Mouse (Mus musculus) hindbrain, embryonic 15.5 days (tissue): ENCODE data around the gene Rab8b. TPM values are rescaled to one million over a fixed set of nuclear protein-coding genes. Genes with fewer than 3 reads are reported as not detected.
"Not testable (repeated sequence)": the region's sequence is repeated elsewhere in the genome, so short reads cannot be mapped to it uniquely, and the experiment has no call there.

Experiments used
- ATAC-seq: fragments of 200-750 bp; cut with Nextera tagmentation; 2 replicates; pipeline ENCODE4 v1.8.0; 2017; ENCODE audit warnings: low read depth, moderate number of reproducible peaks, moderate TSS enrichment; ENCODE audit not compliant: low FRiP score
- H3K27ac ChIP-seq: fragments of 300-500 bp; sonication (generic); replicated peaks from 2 replicates; pipeline ENCODE4 v1.5.1; 2015; ENCODE audit warnings: mild to moderate bottlenecking, inconsistent platforms
- H3K27me3 ChIP-seq: fragments of 300-500 bp; sonication (generic); 2 replicates; pipeline ENCODE4 v1.6.1; 2015; ENCODE audit warnings: control low read depth, inconsistent platforms
- H3K36me3 ChIP-seq: fragments of 300-500 bp; sonication (generic); 2 replicates; pipeline ENCODE4 v1.6.1; 2015; ENCODE audit warnings: control low read depth, inconsistent platforms
- H3K4me1 ChIP-seq: fragments of 300-500 bp; sonication (generic); replicated peaks from 2 replicates; pipeline ENCODE4 v1.6.1; 2015; ENCODE audit warnings: control low read depth, inconsistent platforms
- H3K4me2 ChIP-seq: fragments of 300-500 bp; sonication (generic); 2 replicates; pipeline ENCODE4 v1.6.1; 2015; ENCODE audit warnings: moderate library complexity, mild to moderate bottlenecking, inconsistent platforms
- H3K4me3 ChIP-seq: fragments of 300-500 bp; sonication (generic); 2 replicates; pipeline ENCODE4 v1.5.1; 2015; ENCODE audit warnings: mild to moderate bottlenecking, inconsistent platforms
- H3K9ac ChIP-seq: fragments of 300-500 bp; sonication (generic); 2 replicates; pipeline ENCODE4 v1.6.1; 2015; ENCODE audit warnings: inconsistent platforms
- H3K9me3 ChIP-seq: fragments of 300-500 bp; sonication (generic); 2 replicates; pipeline ENCODE4 v1.6.1; 2016; ENCODE audit warnings: control low read depth, inconsistent platforms
- WGBS: fragments of 180-500 bp; shearing (Covaris S2); methylation state at CpG from one replicate; pipeline ENCODE4 v1.1.7; 2015; 5-methylcytosine and 5-hydroxymethylcytosine counted together
- polyA plus RNA-seq: library from polyadenylated mRNA; unstranded; fragments of >200 nt; fragmentation: Nextera tagmentation; extraction: Ambion mirVana; gene quantifications from 2 replicates; pipeline ENCODE4 v1.2.1, GENCODE M21; 2015

The Rab8b gene
- polyA plus RNA-seq, 1 experiment from 2014 or later: 38.4 TPM

DNA sequence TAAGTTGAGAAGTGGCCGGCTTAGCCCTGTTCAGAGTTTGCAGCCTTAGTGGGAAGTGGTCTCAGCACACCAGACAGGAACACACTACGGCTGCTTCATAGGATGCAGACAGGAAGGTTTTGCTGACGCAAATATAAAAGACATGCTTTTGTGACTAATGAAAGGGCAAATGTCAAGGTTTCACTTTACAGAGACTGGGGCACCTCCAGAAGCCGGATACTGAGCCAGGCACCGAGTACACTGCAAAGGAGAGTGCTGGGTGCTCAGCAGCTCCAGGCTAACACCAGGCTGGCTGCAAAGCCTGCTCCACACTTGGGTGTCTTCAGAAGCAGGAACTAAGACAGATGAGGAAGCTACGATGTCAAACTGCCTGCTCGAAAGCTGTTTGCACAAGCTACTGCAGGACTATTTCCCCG, 37.1 kb downstream of the Rab8b start:
- H3K4me1 ChIP-seq: peaks cover 14% of the 10 kb centered on the region
- H3K9ac ChIP-seq: no peak overlapping the region
- no peaks in the 10 kb centered on the region for H3K9me3 ChIP-seq
- H3K4me2 ChIP-seq: no peak overlapping the region
- 59% methylated on average over 8 of the region's 8 CpGs for WGBS
- H3K4me3 ChIP-seq: no peak overlapping the region
- no peak for ATAC-seq
- no peak overlapping the region for H3K27ac ChIP-seq
- no peaks in the 10 kb centered on the region for H3K27me3 ChIP-seq
- H3K36me3 ChIP-seq: no peaks in the 10 kb centered on the region

DNA sequence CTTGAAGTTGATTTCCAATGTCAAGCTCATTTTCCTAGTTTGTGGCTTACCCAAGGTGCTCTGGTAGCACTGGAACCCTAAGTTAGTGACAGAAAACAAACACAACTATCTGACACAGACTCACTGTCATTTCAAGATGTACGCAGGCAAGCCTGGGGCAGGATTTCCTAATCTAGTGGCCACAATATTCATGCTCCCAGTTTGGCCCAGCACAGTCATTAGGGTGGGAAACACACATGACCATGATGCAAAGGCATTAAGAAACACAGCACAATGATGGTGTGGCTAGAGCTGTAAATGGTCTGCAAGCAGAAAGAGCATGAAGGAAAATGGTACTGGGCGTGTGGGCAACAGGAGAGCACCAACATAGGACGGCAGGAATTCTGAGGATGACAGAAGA, 37.6 kb downstream of the Rab8b start:
- Histone ChIP-seq H3K27me3 (no peaks in the 10 kb centered on the region), H3K36me3 (no peaks in the 10 kb centered on the region), H3K4me3 (no peak overlapping the region), H3K27ac (no peak overlapping the region), H3K9ac (no peak overlapping the region), H3K4me1 (peaks cover 9% of the 10 kb centered on the region), H3K4me2 (no peak overlapping the region), H3K9me3 (no peaks in the 10 kb centered on the region)
- ATAC-seq: no peak
- 77% methylated on average over 3 of the region's 3 CpGs for WGBS

DNA sequence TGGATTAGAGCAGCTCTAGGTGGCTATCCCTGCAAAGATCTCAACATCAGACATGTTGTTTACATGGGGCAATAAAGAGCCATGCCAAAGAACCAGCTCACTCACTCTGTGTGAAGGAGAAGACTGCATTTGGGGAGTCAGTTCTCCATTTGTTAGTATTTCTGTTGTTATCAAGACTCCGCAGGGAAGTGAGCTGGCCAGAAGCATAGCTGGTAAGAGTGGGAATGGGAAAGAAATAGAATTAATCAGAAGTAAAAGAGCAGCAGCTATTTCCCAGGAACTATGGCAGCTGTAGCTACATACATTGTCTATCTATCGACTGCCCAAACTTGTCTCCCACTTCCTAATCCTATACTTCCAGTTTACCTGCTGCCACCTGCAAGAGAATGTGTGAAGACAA, 38.7 kb downstream of the Rab8b start:
- no peak for ATAC-seq
- H3K27ac ChIP-seq: no peak overlapping the region
- no peaks in the 10 kb centered on the region for H3K36me3 ChIP-seq
- no peaks in the 10 kb centered on the region for H3K27me3 ChIP-seq
- no peak overlapping the region for H3K4me2 ChIP-seq
- no peak overlapping the region for H3K9ac ChIP-seq
- no peaks in the 10 kb centered on the region for H3K9me3 ChIP-seq
- H3K4me1 ChIP-seq: no peaks in the 10 kb centered on the region; the same call in 1 of the 2 replicates
- H3K4me3 ChIP-seq: no peak overlapping the region
- WGBS: 92% methylated on average over 2 of the region's 2 CpGs

- Histone ChIP-seq H3K4me1 (no peaks in the 10 kb centered on the region; the same call in 1 of the 2 replicates), H3K4me3 (no peak overlapping the region), H3K27ac (no peak overlapping the region), H3K4me2 (no peak overlapping the region), H3K9ac (no peak overlapping the region), H3K27me3 (no peaks in the 10 kb centered on the region), H3K36me3 (no peaks in the 10 kb centered on the region), H3K9me3 (no peaks in the 10 kb centered on the region)
- no peak for ATAC-seq
- WGBS: 71% methylated on average over 6 of the region's 6 CpGs
Observed at GRCm38 (mm10) chr9:66879486-66879885, 40.0 kb downstream of the Rab8b start.

GRCm38 (mm10) chr9:66878899-66879298, 40.6 kb downstream of the Rab8b start:
- 97% methylated on average over 3 of the region's 3 CpGs for WGBS
- Histone ChIP-seq H3K4me3 (no peak overlapping the region), H3K4me1 (no peaks in the 10 kb centered on the region; the same call in 1 of the 2 replicates), H3K27ac (no peak overlapping the region), H3K27me3 (no peaks in the 10 kb centered on the region), H3K9me3 (no peaks in the 10 kb centered on the region), H3K9ac (no peak overlapping the region), H3K36me3 (no peaks in the 10 kb centered on the region), H3K4me2 (no peak overlapping the region)
- ATAC-seq: no peak

DNA sequence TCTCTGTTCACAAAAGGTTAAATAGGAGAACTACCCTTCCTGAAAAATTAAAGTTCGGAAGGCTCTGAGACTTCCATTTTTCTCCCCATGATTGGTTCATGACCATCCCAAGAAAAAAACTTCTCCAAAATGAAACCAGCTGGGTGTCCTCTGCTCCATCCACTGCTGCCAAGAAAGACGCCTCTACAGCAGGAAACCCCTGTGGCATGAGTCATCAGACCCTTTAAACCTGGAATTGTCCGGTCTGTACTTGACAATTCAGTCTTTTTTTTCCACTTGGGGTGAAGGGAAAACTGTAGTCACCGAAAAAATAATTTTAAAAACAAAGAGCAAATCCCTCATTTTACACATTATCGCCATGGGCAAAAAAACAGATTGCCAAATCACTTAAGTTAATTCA, 42.9 kb downstream of the Rab8b start:
- Histone ChIP-seq H3K36me3 (no peaks in the 10 kb centered on the region), H3K9me3 (no peaks in the 10 kb centered on the region), H3K27ac (no peak overlapping the region), H3K4me1 (no peaks in the 10 kb centered on the region), H3K4me2 (no peak overlapping the region), H3K4me3 (no peak overlapping the region), H3K27me3 (no peaks in the 10 kb centered on the region), H3K9ac (no peak overlapping the region)
- ATAC-seq: no peak
- WGBS: 81% methylated on average over 5 of the region's 5 CpGs

- no peak for ATAC-seq
- over 99% methylated on average over 5 of the region's 5 CpGs for WGBS
Observed at GRCm38 (mm10) chr9:66874297-66874696, 45.2 kb downstream of the Rab8b start.

DNA sequence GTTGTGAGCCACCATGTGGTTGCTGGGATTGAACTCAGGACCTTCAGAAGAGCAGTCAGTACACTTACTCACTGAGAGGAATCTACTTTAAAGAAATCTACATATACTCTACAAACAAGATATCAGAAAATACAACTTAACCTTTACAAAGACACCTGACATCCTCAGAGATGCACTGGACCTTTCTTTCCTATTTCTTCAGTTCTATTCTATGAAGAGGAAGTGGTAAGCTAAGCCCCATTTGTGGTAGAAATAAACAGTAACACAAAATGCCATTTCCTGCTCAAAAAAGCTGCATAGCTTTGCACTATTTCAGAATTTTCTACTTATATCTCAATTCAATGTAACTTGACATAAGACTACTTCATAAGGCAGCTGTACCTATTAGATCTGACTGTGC, 46.0 kb downstream of the Rab8b start:
- H3K36me3 ChIP-seq: no peaks in the 10 kb centered on the region
- no peak overlapping the region for H3K4me2 ChIP-seq
- H3K27me3 ChIP-seq: no peaks in the 10 kb centered on the region
- no peak for ATAC-seq
- no peak overlapping the region for H3K9ac ChIP-seq
- H3K27ac ChIP-seq: no peak overlapping the region
- no peaks in the 10 kb centered on the region for H3K9me3 ChIP-seq
- H3K4me1 ChIP-seq: no peaks in the 10 kb centered on the region
- no peak overlapping the region for H3K4me3 ChIP-seq

More at GRCm38 (mm10) chr9:66874297-66874696, 45.2 kb downstream of the Rab8b start:
- no peaks in the 10 kb centered on the region for H3K36me3 ChIP-seq
- no peak overlapping the region for H3K27ac ChIP-seq
- H3K4me3 ChIP-seq: no peak overlapping the region
- no peak overlapping the region for H3K4me2 ChIP-seq
- H3K4me1 ChIP-seq: no peaks in the 10 kb centered on the region
- H3K9ac ChIP-seq: no peak overlapping the region
- no peaks in the 10 kb centered on the region for H3K27me3 ChIP-seq
- H3K9me3 ChIP-seq: no peaks in the 10 kb centered on the region

- not testable (repeated sequence) for H3K4me1 ChIP-seq, H3K27me3 ChIP-seq, H3K36me3 ChIP-seq, ATAC-seq, H3K9me3 ChIP-seq, H3K4me2 ChIP-seq, H3K4me3 ChIP-seq, H3K9ac ChIP-seq
- H3K27ac ChIP-seq: peak overlapping the region; percentile 30; the same call in 1 of the 2 replicates
- 84% methylated on average over 2 of the region's 2 CpGs for WGBS
Observed at GRCm38 (mm10) chr9:66873009-66873408, 46.5 kb downstream of the Rab8b start.

- H3K9ac ChIP-seq: no peak overlapping the region
- no peaks in the 10 kb centered on the region for H3K36me3 ChIP-seq
- H3K9me3 ChIP-seq: no peaks in the 10 kb centered on the region
- H3K4me2 ChIP-seq: no peak overlapping the region
- peak overlapping the region; percentile 30; the same call in 1 of the 2 replicates for H3K27ac ChIP-seq
- no peak overlapping the region for H3K4me3 ChIP-seq
- WGBS: 74% methylated on average over 10 of the region's 10 CpGs
- H3K4me1 ChIP-seq: no peaks in the 10 kb centered on the region
- no peaks in the 10 kb centered on the region for H3K27me3 ChIP-seq
- ATAC-seq: peak; percentile 38; the same call in 1 of the 2 replicates
Observed at GRCm38 (mm10) chr9:66872015-66872727, 47.3 kb downstream of the Rab8b start.

DNA sequence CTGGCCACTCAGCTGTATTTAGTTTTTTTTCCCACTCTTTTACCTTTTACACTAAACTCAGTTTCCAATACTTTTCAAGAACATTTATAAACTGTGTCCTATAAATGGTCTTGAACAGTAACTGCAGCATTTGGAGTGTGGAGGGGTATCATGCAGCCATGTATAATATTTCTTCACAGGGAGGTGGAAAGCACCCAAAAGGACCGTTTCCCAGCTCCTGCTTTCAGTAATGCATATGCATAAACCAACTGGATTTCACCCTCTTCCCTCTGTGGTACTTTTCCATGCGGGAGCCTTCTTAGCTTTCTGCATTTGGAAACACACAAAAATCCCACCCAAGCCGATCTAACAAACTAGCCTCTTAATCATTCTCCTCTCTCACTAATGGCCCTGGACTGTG, 54.8 kb downstream of the Rab8b start:
- H3K36me3 ChIP-seq: peaks cover 5% of the 10 kb centered on the region; the same call in 1 of the 2 replicates
- no peak overlapping the region for H3K4me3 ChIP-seq
- no peak overlapping the region for H3K27ac ChIP-seq
- no peak for ATAC-seq
- no peaks in the 10 kb centered on the region for H3K27me3 ChIP-seq
- H3K9ac ChIP-seq: no peak overlapping the region
- H3K4me1 ChIP-seq: peaks cover 8% of the 10 kb centered on the region; the same call in 1 of the 2 replicates
- no peak overlapping the region for H3K4me2 ChIP-seq
- no peaks in the 10 kb centered on the region for H3K9me3 ChIP-seq
- 70% methylated on average over 3 of the region's 3 CpGs for WGBS

- no peaks in the 10 kb centered on the region for H3K27me3 ChIP-seq
- H3K9me3 ChIP-seq: no peaks in the 10 kb centered on the region
- ATAC-seq: no peak
- no peak overlapping the region for H3K9ac ChIP-seq
- H3K4me1 ChIP-seq: peaks cover 8% of the 10 kb centered on the region; the same call in 1 of the 2 replicates
- H3K4me2 ChIP-seq: no peak overlapping the region
- H3K4me3 ChIP-seq: no peak overlapping the region
- H3K27ac ChIP-seq: peak overlapping the region; percentile 40
- WGBS: 40% methylated on average over 3 of the region's 3 CpGs
- H3K36me3 ChIP-seq: peaks cover 13% of the 10 kb centered on the region; the same call in 1 of the 2 replicates
Observed at GRCm38 (mm10) chr9:66863456-66863855, 56.0 kb downstream of the Rab8b start.

- ATAC-seq: no peak
- H3K9me3 ChIP-seq: no peaks in the 10 kb centered on the region
- WGBS: 92% methylated on average over 4 of the region's 4 CpGs
- peaks cover 8% of the 10 kb centered on the region; the same call in 1 of the 2 replicates for H3K4me1 ChIP-seq
- H3K36me3 ChIP-seq: peaks cover 19% of the 10 kb centered on the region; the same call in 1 of the 2 replicates
- no peak overlapping the region for H3K4me3 ChIP-seq
- H3K4me2 ChIP-seq: no peak overlapping the region
- no peak overlapping the region for H3K9ac ChIP-seq
- H3K27me3 ChIP-seq: no peaks in the 10 kb centered on the region
- H3K27ac ChIP-seq: no peak overlapping the region
Observed at GRCm38 (mm10) chr9:66862202-66862601, 57.3 kb downstream of the Rab8b start.
